Mouse (Mus musculus): ENCODE data around the gene N4bp1. TPM values are rescaled to one million over a fixed set of nuclear protein-coding genes. Genes with fewer than 3 reads are reported as not detected.

N4bp1 gene
- 18.8 TPM for total RNA-seq (2023)

DNA sequence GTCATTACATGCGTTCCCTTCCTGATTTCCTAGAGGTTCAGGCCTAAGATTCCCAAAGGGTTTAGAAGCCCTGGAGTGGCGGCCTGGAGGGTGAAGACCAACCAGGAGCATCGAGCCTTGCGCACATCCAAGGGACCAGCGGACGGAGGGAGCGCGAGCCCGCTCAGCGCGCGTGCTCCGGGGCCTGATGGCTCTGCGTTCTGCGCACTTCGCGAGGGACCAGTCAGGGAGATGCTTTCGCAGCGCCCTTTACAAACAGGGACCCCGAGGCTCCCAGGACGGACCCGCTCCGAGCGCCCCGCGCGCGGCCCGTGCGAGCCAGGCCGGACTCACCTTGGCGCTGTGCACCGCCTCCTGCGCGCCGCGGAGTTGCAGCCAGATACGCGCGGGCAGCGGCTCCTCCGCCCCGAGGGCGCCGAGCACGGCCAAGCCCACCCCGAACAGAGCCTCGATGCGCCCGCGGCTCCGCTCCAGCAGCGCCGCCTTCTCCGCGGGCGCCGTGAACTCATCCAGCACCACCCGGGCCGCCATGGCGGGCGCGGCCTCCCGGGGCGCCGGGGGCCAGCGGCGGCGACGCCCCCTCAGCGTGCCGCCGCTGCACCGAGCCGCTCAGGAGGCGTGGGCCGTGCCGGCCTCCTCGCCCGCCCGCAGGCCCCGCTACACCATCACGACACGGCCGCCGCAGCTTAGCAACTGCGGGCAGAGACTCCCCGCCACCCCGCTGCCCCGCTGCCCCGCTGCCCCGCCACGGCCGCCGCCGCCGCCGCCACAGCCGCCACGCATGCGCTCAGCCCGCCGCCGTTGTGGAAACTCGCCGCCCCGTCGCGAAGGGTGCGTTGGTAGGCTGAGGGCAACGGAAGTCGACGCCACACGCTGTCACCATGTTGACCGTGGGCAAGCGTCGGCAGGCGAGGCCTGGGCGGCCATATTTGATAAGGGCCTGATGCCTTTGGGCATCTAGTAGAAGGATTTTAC is at the start of gene N4bp1:
TSS of gene N4bp1 (minus strand) at position 770 of the 975 bp plus-strand sequence.

Other genes starting within 250 kb of the N4bp1 start
- 3.6 TPM for gene Gm10638, start 139.6 kb downstream of the N4bp1 start, total RNA-seq (2023)
- 42.4 TPM for gene Siah1a, start 139.3 kb downstream of the N4bp1 start, total RNA-seq (2023)